Mouse (Mus musculus) urinary bladder, adult 2 months (tissue): Measurements from ENCODE around the gene Ggnbp2. TPM values are rescaled to one million over a fixed set of nuclear protein-coding genes. Genes with fewer than 3 reads are reported as not detected.

Experiments
- DNase-seq: peaks from one replicate; pipeline ENCODE4 v3.0.0; 2022; ENCODE audit warnings: low spot score
- polyA plus RNA-seq: library from polyadenylated mRNA; depleted of rRNA; stranded (reverse); fragments of >200 nt; gene quantifications from 2 replicates; pipeline ENCODE4 v1.2.3, GENCODE M21; 2012; rRNA removed

Gene Ggnbp2
- 85.6 and 91.4 TPM in 2 replicates for polyA plus RNA-seq

DNA sequence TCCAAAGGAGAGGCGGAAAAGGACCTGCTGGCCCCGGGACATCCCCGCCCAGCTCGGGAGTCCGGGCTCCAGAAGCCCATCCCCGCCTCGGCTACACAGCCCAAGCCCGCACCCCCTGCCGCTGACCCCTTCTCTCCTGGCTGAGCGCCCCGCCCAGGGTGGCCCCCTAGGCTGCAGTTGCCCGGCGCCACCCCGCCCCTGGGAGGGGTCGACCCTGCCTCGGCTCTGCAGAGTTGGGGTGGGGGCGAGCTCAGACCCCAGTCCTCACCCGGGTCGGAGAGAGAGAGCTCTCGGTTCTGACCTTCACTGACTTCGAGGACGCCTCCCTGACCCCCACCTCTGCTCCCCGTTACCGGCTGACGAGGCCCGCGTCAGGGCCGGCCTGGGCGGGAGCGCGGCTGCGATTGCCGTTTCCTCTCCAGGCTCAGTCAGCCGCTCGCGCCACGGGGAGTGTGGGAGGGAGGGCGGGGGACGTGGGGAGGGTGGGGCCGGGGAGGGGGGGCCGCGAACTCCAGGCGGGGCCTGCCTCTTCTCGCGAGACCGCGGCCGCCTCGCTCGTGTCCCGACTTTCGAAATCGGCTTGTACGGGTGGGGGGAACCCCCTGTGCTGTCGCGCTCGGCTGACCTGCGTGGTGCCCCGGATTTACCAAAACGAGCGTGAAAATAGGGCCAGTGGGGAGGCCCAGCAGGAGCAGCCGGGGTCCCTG is at the start of gene Ggnbp2:
Gene Ggnbp2 (minus strand): TSS at position 481 of the 707 bp plus-strand sequence.
- peak; percentile 95 for DNase-seq

DNA sequence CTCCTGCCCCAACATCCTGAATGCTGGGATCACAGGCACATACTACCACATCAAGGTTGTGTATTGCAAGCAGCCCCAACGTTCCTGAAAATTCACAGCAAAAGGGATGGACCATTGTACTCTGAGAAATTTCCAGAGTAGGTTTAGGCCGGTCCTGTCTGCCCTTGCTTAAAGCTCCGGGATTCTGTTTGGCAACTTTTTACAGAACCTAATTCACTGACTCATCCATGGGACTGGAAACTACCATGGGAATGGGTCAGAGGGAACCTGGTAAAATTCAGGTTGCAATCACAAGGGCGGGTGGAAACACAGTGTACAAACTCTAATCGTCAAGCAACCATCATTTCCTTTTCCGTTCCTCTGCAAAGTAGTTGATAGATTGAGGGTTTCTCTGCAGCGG is 49.3 kb upstream of the Ggnbp2 start:
- DNase-seq: no peak

DNA sequence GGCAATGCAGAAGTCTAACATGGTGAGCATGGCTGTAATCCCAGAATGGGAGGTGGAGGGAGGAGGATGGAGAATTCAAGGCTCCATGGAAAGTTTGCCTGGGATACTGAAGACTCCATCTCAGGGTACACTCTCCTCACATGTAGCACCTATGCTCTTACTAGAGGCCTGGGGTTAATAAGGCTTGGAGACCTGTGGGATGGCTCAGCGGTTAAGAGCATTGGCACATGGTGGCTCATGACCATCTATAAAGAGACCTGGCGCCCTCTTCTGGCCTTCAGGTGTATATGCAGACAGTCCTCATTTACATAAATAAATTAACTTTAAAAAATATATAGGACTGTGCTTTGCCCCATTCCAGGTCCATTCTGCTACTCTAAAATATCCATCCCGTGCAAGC is 48.7 kb upstream of the Ggnbp2 start:
- no peak for DNase-seq

DNA sequence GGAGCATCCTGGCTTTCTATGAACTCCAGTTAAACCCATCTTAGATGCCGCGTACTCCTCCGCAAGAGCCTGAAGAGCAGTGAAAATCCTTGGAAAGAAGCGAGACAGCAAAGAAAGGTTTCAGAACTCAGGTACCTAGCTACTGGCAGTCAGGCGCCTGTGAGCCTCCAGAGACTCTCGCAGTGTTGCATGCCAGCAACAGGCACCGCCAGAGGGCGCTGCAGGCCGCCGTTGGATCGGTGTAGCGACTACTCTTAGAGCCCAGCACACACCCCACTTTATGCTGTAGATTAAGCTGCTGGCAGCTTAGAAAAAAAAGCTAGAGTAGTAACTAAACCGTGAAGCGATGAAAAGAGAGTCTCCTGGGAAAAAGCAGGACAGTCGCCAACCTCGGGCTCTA is 47.8 kb upstream of the Ggnbp2 start:
- peak; percentile 69 for DNase-seq

DNA sequence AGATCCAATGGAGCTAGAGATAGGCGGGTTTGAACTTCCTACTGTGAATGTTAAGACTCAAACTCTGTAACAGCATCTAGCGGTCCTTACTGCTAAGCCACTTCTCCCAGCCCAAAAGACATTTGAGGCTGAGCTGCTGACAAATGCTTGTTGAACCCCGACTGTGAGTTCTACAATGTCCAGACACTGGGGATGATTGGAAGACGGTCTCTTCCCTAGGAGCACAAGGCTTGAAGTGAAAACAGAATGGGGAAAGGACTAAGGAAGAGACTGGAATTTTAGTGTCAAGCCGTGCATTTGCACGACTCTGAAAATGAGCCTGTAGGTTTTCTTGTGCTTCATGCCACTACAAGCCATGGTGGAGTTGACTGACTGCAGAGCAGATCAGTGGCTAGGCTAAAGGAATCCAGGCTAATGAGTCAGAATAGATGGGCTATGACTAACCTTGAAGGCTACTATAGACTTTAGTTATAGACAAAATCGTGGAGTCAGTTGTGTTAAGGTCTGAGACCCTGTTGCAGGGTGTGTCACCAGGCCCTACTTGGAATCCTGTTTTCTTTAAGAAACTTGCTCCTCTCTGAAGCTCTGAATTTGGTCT is 46.2 kb upstream of the Ggnbp2 start:
- DNase-seq: no peak

DNA sequence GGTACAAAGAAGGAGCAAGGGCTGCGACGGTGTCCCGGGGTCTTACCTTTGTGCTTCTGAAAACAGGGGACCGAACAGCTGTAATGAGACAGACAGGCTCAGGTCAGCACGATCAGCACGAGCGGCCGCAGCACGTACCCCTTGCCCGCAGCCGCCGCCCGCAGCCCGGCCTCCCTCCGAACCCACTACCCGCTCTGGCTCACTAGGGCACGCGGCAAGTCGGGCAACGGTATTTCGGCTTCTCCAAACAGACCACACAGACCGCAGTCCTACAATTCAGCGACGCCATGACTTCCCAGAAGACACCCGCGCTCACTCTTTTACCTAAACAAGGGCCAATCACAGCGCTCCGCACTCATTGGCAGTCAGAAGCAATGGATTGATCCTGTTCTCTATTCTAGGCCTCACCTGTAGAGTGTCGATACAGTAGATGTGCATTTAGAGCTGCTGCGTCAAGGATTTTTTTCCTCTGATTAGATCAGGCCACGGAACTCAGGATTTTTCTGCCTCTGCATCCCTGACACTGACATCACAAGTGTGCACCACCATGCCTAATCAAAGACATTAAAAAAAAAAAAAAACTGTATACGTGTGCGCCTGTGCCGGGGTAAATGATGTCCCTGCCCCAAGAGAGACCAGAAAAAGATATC is 45.6 kb upstream of the Ggnbp2 start, which contains the start of gene Znhit3:
Gene Znhit3 (minus strand): TSS at position 314 of the 650 bp plus-strand sequence.
- DNase-seq: peak; percentile 60

DNA sequence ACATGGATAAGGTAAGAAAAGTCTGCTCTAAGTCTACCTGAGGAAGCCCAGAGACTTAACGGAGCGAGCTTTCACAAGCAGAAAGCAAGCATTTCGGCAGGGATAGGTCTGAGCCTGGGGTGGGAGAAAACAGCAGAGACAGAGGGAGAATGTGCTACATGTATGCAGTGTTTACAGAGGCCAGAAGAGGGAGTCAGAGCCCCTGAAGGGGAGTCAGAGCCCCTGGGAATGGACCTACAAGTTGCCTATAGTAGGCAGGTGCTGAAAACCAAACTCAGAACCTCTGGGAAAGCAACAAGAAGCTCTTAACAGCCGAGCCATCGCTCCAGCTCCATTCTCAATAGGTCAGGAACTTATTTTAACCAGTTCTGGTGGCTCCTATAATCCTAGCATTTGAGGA is 44.1 kb upstream of the Ggnbp2 start:
- no peak for DNase-seq

DNA sequence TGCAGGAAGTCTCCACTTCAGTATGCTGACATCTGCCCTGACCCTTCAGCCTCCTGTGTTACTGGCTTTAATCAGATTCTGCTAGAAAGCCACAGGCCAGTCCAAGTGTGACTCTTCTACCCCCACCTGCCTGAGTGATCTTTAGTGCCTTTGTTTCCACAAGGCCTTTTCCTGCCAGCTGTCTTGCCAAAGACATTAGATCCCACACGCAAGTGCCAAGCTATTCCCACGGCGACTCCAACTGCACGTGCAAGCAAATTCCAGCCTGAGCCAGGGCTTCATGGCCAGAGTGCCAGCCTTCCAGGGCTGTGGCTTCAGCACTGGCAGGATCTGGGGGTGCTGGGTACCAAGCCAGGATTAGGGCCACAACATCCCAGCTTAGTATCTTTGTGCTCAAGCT is 39.8 kb upstream of the Ggnbp2 start:
- no peak for DNase-seq

DNA sequence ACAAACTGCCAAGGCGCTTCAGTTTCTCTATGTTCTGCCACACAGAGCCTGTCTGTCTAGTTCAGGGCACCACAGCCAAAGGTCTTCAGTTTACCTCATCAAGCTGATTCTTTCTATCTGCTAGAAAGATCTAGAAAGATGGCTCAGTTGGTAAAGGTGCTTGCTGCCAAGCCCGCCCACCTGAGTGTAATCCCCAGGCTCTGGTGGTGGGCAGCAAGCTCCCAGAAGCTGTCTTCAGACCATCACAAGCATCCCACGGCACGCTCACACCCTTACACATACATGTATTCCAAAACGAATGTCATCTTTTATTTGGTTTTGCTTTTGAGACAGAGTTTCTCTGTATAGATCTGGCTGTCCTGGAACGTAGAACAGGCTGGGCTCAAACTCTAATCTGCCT is 37.9 kb upstream of the Ggnbp2 start:
- DNase-seq: no peak

DNA sequence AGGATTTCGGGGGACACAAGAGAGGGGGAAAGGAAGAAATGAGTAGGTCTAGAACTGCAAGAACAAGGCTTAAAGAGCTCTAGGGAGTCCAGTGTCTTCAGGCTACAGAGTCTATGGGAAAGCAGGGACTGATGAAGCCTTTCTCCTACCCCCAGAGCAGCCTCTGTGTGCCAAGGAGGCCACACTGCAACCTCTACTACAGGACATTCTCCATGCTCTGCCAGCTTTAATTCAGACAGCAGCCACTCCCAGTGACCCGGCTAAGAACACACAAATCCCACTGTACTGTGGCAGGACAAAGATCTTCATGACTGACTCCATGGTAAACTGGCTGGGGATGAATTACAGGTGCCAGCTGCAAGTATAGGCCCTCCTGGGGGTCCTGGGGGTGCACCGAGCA is 36.5 kb upstream of the Ggnbp2 start:
- no peak for DNase-seq

DNA sequence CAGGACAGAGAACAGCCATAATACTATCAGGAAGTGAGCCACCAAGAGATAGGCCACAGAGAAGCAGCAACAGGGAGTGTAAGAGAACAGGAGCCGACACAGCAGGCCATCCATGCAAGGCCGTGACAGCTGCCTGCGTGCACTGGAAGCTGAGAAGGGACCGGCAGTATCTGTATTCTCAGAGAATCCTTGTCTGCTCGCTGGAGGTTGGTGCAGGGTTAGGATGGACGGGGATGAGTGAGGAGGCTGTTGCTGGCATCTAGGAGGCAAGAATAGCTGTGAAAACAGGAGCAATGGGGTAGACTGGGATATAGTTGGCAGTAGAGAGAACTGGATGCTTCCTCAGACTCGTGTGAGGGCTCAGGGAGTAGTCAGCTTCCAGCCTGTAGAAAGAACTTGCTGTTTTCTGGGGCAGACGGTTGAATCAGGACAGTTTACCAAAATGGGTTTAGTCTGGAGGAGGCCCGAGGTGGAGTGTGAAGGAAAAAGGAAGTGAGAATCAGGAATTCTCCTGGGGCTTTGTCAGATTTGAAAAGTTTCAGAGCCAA is 34.1 kb upstream of the Ggnbp2 start:
- DNase-seq: no peak

DNA sequence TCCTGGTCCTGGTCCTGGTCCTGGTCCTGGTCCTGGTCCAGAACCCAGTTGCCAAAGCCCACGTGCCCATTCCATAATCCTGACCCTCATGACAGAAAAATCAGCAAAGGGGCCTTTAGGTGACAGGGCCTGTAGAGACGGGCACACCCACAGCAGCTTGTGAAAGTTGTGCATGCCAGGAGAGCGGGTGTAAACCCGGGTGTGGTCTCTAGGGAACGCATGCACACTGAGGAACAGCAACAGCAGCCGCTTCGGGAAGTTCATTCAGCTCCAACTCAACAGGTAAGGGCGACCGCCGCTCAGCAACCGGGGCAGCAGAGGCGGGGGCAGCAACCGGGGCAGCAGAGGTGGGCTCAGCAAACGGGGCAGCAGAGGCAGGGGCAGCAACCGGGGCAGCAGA is 22.5 kb upstream of the Ggnbp2 start:
- peak; percentile 16 for DNase-seq

DNA sequence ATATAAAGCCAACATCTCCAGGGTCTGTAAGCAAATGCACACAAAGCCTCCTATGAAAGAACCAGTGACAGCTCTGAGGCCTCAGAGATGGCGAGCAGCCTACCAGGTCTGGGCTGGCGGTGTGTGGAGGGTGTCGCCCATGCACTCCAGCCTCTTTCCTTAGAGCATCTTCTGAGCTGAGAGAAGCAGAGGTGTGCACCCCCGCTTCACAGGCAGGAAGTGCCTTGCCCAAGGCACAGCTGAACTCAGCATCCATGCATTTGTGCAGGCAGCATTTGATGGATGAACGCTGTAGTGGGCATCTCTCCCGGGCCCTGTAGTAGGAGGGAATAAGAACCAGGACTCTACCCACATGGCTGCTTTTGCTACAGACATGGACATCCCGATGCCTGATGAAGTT is 21.1 kb upstream of the Ggnbp2 start:
- peak; percentile 11 for DNase-seq

DNA sequence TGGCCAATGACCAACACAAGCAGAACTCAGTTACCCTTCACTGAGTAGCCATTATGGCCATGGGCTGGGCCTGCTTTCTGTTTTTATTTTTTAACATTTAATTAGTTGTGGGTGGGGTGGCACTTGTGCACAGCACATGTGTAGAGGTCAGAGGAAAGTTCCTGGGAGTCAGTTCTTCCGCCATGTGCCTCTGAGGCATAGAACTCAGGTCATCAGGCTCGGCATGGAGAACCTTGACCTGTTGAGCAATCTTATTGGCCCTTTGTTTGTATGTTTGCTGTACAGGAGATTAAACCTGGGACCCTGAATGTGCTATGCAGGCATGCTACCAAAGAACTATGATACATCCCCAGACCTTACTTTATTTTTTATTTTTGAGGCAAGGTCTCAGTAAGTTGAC is 18.9 kb upstream of the Ggnbp2 start:
- DNase-seq: no peak

DNA sequence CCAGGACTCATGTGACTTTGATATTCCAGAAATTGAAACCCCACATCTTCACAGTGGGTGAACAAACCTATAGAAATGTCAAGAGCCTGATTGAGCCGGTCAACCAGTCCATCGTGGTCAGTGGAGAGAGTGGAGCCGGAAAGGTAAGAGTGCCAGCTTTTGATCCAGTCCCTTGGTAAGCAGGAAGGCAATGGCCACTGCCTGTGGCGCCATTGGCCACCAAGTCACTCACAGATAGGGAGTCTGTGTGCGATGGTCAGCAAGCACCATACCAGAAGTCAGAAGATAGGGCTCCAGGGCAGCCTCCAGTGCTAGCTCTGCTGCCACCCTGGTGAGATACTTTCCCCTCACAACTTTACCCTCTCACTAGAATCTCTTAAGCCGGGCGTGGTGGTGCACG is 17.4 kb upstream of the Ggnbp2 start:
- DNase-seq: no peak

DNA sequence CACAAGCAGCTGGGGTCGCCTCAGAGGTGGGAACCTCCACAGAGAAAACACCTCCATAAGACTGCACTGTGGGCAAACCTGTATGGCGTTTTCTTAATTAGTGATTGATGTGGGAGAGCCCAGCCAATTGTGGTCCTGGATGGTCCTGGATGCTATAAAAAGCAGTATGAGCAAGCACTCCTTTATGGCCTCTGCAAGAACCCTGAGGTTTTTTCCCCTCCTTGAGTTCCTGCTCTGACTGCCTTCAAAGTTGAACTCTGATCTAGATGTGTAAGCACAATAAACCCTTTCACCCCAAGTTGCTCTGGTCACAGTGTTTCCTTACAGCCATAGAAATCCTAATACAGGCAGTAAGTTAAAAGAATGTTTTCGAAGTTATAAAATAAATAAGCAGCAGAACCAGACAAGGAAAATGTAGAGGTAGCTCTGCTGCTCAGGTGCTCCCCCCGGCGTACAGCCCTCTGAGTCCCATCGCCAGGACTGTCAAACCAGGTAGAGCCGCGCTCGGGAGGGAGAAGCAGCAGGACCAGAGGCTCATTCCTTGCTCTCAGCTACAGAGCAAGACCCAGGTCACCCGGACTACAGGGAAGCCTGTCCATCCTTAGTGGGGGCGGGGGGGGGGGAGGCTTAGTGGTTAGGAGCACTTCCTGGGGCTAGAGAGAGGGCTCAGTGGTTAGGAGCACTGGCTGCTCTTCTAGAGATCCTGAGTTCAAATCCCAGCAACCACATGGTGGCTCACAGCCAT is 16.3 kb upstream of the Ggnbp2 start:
- peak; percentile 15 for DNase-seq

DNA sequence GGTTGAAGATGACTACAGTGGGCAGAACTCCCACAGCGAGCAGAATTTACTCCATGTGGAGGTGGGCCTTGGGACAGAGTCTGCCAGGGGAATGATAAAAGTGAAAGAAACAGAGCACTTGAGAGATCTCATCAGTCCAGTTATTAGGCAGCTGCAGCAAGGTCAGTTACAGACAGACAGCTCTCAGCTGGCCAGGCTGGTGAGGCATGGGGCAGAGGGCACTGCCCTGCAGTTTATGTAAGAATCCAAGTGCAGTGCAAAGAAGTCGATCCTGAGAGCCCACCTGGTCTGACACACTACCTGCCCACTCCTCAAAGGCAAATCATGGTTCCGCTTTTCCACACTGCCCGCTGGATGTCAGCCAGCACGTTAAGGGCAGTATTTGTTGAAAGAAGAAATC is 15.6 kb upstream of the Ggnbp2 start:
- peak; percentile 19 for DNase-seq

DNA sequence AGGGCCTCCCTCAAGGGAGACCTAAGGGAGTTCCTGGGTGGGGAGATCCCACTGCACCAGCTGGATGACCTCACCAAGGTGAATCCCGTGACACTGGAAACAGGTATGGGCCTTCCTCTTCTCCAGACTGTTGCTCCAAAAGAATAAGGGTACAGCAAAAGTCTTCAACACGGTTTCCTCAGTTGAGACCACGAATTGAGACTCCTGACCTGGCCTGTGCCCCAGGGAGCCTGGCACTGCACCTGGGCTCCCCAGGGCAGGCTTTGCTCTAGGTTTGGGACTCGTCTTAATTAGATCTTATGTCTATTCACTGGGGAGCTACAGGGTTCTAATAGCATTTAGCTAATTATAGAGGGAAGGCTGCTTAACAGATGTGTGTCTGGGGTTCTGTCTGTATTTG is 14.6 kb upstream of the Ggnbp2 start:
- DNase-seq: peak; percentile 17

DNA sequence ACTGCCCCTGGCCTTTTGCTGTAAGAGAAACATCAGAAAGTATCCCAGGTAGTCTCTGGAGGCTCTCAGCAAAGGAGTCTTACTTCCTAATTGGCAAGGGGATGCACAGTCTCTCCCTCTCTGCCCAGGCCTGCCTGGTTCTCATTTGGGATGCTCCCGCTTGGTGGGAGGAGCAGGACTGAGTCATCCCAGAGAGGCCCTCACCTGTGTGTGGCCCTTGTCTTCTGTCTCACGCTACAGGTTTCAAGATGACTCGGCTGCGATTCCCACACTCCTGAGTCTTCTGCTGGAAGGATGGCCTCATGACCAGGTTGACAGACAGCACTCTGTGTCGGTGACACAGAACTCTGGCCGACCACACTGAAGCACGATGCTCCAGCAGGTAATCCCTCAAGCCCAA is 11.7 kb upstream of the Ggnbp2 start:
- peak; percentile 18 for DNase-seq

DNA sequence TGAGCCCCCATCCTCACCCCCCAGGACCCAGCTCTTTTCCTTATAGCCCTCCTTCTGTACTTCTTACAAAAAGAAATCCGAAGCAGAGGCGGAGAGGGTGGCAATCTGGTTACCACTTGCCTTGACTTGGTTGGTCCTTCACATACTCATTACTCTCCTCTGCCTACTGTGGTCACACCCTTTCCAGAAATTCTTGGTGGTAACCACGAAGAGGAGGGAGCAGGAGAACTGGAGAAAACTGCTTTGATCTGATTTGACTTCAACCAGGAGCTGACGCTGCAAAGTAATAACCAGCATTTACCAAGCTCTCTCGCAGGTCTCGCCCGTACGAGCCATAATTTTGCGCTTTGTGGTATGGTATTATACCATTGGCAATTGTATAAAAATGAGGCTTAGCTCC is 10.4 kb upstream of the Ggnbp2 start:
- DNase-seq: no peak

DNA sequence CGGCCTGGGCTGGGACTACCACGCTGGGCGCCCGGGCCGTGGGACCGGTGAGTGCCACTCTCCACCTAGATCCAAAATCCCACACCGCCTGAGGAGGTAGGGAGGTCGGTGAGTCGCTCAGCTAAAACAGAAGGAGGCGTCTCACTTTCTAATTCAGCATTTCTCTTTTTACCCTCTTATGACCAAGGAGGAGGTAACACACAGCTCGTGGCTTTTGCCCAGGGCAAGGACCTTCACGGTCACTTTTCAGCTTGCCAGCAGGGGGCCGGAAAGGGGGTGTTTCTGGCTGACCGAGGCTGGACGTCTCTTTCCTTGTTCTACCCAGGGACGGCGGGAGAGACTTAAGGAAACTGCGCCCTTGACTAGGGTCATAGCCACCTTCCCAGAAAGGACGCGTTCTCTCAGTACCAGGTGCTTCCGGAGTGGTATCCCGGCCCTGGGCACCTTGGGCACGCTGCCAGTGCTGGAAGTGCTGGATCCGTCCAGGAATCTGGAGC is 9.9 kb upstream of the Ggnbp2 start:
- peak; percentile 50 for DNase-seq
